Mouse (Mus musculus): ENCODE data around the gene Slc35c2.
A peak's percentile ranks its signal among the peaks of the same experiment; 100 is the strongest.

Slc35c2 gene

GRCm38 (mm10) chr2:165271326-165271725, 16.3 kb downstream of the Slc35c2 start:
- no peak for DNase-seq

- DNase-seq: no peak
Measured at GRCm38 (mm10) chr2:165270858-165271257, 16.8 kb downstream of the Slc35c2 start.

GRCm38 (mm10) chr2:165266739-165267138, 20.9 kb downstream of the Slc35c2 start:
- no peak for DNase-seq

- DNase-seq: no peak
Measured at GRCm38 (mm10) chr2:165263861-165264260, 23.8 kb downstream of the Slc35c2 start.

GRCm38 (mm10) chr2:165262274-165262990, 25.2 kb downstream of the Slc35c2 start:
- DNase-seq: no peak

GRCm38 (mm10) chr2:165259859-165260258, 27.8 kb downstream of the Slc35c2 start:
- DNase-seq: no peak

GRCm38 (mm10) chr2:165258321-165258720, 29.3 kb downstream of the Slc35c2 start:
- DNase-seq: no peak

- DNase-seq: no peak
Measured at GRCm38 (mm10) chr2:165257151-165257834, 30.4 kb downstream of the Slc35c2 start.

GRCm38 (mm10) chr2:165256213-165256612, 31.5 kb downstream of the Slc35c2 start:
- DNase-seq: no peak

- no peak for DNase-seq
Measured at GRCm38 (mm10) chr2:165253867-165254266, 33.8 kb downstream of the Slc35c2 start.

- DNase-seq: no peak
Measured at GRCm38 (mm10) chr2:165253269-165253668, 34.4 kb downstream of the Slc35c2 start.

- no peak for DNase-seq
Measured at GRCm38 (mm10) chr2:165252801-165253200, 34.9 kb downstream of the Slc35c2 start.

- DNase-seq: no peak
Measured at GRCm38 (mm10) chr2:165252381-165252780, 35.3 kb downstream of the Slc35c2 start.

- DNase-seq: peak; percentile 25
Measured at GRCm38 (mm10) chr2:165250903-165251302, 36.8 kb downstream of the Slc35c2 start.

GRCm38 (mm10) chr2:165248967-165249366, 38.7 kb downstream of the Slc35c2 start:
- no peak for DNase-seq

GRCm38 (mm10) chr2:165246349-165246748, 41.3 kb downstream of the Slc35c2 start:
- DNase-seq: no peak

- DNase-seq: no peak
Measured at GRCm38 (mm10) chr2:165243122-165243720, 44.4 kb downstream of the Slc35c2 start.

GRCm38 (mm10) chr2:165242575-165242974, 45.1 kb downstream of the Slc35c2 start:
- DNase-seq: no peak

- no peak for DNase-seq
Measured at GRCm38 (mm10) chr2:165241786-165242185, 45.9 kb downstream of the Slc35c2 start.

- DNase-seq: no peak
Measured at GRCm38 (mm10) chr2:165240371-165240770, 47.3 kb downstream of the Slc35c2 start.

GRCm38 (mm10) chr2:165239533-165240144, 48.0 kb downstream of the Slc35c2 start:
- DNase-seq: no peak

GRCm38 (mm10) chr2:165238416-165239145, 49.1 kb downstream of the Slc35c2 start:
- no peak for DNase-seq
